Mouse (Mus musculus) cerebellum, adult 11 months (tissue): ENCODE results near the gene Zmynd8.

ENCODE experiments used
- DNase-seq: peaks from one replicate; pipeline ENCODE4 v3.0.0; 2022

Gene Zmynd8

GRCm38 (mm10) chr2:165898202-165899194 is at the start of gene Zmynd8:
Gene Zmynd8 (minus strand): TSS chr2:165899016.
- no peak for DNase-seq

- DNase-seq: no peak
Observed at GRCm38 (mm10) chr2:165948007-165948406, 49.2 kb upstream of the Zmynd8 start.

GRCm38 (mm10) chr2:165946046-165946564 is 47.3 kb upstream of the Zmynd8 start:
- DNase-seq: no peak

GRCm38 (mm10) chr2:165944576-165945351 is 45.9 kb upstream of the Zmynd8 start:
- no peak for DNase-seq

GRCm38 (mm10) chr2:165943113-165943512 is 44.3 kb upstream of the Zmynd8 start:
- no peak for DNase-seq

- DNase-seq: no peak
Observed at GRCm38 (mm10) chr2:165936106-165936505, 37.3 kb upstream of the Zmynd8 start.

GRCm38 (mm10) chr2:165927705-165928104 is 28.9 kb upstream of the Zmynd8 start:
- no peak for DNase-seq

GRCm38 (mm10) chr2:165926191-165926590 is 27.4 kb upstream of the Zmynd8 start:
- no peak for DNase-seq

- no peak for DNase-seq
Observed at GRCm38 (mm10) chr2:165925144-165925543, 26.3 kb upstream of the Zmynd8 start.

GRCm38 (mm10) chr2:165924695-165925094 is 25.9 kb upstream of the Zmynd8 start:
- no peak for DNase-seq

- no peak for DNase-seq
Observed at GRCm38 (mm10) chr2:165923715-165924114, 24.9 kb upstream of the Zmynd8 start.

GRCm38 (mm10) chr2:165922994-165923393 is 24.2 kb upstream of the Zmynd8 start:
- DNase-seq: no peak

GRCm38 (mm10) chr2:165922047-165922728 is 23.4 kb upstream of the Zmynd8 start:
- no peak for DNase-seq

GRCm38 (mm10) chr2:165914298-165914697 is 15.5 kb upstream of the Zmynd8 start:
- DNase-seq: peak; percentile 87

- no peak for DNase-seq
Observed at GRCm38 (mm10) chr2:165913073-165913472, 14.3 kb upstream of the Zmynd8 start.

- no peak for DNase-seq
Observed at GRCm38 (mm10) chr2:165909731-165910130, 10.9 kb upstream of the Zmynd8 start.

GRCm38 (mm10) chr2:165907199-165907598 is 8.4 kb upstream of the Zmynd8 start:
- DNase-seq: no peak

- DNase-seq: peak; percentile 38
Observed at GRCm38 (mm10) chr2:165906332-165906945, 7.6 kb upstream of the Zmynd8 start.

- DNase-seq: no peak
Observed at GRCm38 (mm10) chr2:165901127-165901384, 2.2 kb upstream of the Zmynd8 start.

GRCm38 (mm10) chr2:165900351-165901126 is 1.7 kb upstream of the Zmynd8 start:
- DNase-seq: no peak

GRCm38 (mm10) chr2:165899923-165900322 is 1.1 kb upstream of the Zmynd8 start:
- DNase-seq: no peak

- DNase-seq: no peak
Observed at GRCm38 (mm10) chr2:165899474-165899873, 658 bp upstream of the Zmynd8 start.
